Mouse (Mus musculus) WW6 (cell line): ENCODE measurements around the gene Dnajc16.
A peak's percentile ranks its signal among the peaks of the same experiment; 100 is the strongest.

Experiments used
- DNase-seq: peaks from one replicate; pipeline ENCODE4 v3.0.0-alpha.2; 2013; ENCODE audit warnings: low read depth, low spot score

Gene Dnajc16

GRCm38 (mm10) chr4:141790524-141790990 lies at the start of gene Dnajc16:
Gene Dnajc16 (minus strand): TSS chr4:141790931.
- peak; percentile 98 for DNase-seq

- no peak for DNase-seq
Observed at GRCm38 (mm10) chr4:141834536-141835095, 43.9 kb upstream of the Dnajc16 start.

- no peak for DNase-seq
Observed at GRCm38 (mm10) chr4:141833911-141834310, 43.2 kb upstream of the Dnajc16 start.

GRCm38 (mm10) chr4:141831361-141831760 lies 40.6 kb upstream of the Dnajc16 start:
- DNase-seq: no peak

GRCm38 (mm10) chr4:141830381-141830780 lies 39.6 kb upstream of the Dnajc16 start:
- DNase-seq: no peak

DNA sequence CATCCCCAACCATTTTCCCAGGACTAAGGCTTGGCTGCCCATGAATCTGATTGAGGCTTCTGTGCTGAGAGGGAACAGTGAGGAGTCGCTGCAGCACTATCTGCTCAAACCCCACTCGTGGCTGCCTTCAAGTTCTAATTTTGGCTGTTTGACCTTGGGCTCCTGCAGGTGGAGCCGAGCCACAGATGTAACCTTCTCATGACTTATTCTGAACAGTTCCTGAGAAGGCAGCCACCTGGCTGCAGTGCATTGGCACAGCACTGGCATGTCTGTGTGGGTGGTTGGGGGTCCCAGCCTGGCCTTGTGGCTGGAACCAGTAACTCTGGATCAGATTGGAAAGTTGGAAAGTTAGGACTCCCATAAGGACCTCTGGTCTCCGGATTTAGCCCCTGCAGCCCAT lies 37.4 kb upstream of the Dnajc16 start:
- no peak for DNase-seq

DNA sequence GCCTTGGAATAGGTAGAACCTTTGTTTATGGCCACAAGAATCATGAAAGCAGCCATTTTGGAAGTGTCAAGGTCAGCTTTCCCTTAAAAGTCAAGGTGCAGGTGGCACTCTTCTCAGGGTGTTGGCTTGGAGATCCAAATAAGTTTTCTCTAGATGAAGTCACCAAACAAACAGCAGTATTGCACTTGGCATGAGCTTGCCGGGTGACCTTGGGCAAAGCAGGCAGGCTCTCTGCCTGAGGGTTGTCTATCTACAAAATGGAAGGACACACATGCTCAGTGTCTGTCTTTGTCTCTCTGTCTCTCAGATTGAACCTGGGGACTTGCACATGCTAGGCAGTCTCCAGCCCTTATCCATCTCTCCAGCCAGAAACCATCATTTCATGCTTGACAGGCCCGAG lies 36.7 kb upstream of the Dnajc16 start:
- no peak for DNase-seq

DNA sequence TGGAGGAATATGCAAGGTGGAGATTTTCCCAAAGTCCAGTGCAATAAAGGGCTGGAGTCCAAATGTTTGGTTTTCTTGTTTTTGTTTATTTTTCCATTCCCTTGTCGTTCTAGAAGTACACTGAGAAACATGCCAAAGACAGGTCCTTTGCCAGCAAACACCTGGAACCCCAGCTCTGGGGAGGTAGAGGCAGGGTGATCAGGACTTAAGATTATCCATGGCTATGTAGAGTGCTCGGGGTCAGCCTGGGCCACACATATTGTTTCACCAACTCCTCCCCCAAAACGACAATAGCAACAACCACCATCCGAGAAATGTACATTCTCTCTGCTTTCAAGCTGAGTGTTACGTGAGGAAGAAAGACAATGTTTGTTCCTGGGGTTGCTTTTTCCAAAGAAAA lies 35.3 kb upstream of the Dnajc16 start, which contains the start of gene Cela2a:
Gene Cela2a, minus strand, starts transcription at position 101 of the 400 bp plus-strand sequence.
- DNase-seq: no peak

DNA sequence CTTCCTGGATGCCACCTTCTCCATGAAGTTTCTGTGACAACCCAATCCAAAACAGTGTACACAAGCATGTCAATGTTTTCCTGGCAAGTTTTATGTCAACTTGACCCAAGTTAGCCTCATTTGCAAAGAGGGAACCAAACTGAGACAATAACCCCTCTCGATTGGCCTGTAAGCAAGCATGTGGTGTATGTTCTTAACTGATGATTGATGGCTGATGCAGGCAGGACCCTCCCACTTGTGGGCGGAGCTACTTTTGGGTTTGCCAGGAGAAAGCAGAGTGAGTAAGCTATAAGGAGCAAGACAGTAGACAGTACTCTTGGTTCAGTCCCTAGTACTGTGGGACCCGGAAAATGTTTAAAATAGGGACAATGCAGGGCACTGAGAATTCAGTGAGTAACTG lies 32.2 kb upstream of the Dnajc16 start:
- no peak for DNase-seq

DNA sequence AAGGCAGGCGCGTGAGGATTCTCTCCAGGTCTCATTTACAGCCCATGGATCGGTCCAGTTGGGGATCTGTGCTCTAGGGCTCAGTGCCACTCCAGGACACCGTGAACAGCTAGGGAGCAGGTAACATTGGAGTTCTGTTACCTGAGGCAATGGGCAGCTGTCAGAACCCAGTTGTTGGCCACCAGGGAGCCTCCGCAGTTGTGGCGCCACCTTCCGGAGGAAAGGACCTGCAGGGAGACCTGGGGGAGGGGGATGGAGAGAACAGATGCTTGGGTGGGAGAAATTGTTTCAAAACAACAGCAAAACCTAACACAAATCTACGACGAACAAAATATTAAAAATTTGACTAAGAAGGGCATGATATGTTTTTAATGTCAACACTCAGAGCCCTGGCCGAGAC lies 31.4 kb upstream of the Dnajc16 start:
- DNase-seq: no peak

- DNase-seq: no peak
Observed at GRCm38 (mm10) chr4:141821178-141821577, 30.4 kb upstream of the Dnajc16 start.

GRCm38 (mm10) chr4:141819316-141819715 lies 28.6 kb upstream of the Dnajc16 start:
- DNase-seq: no peak

DNA sequence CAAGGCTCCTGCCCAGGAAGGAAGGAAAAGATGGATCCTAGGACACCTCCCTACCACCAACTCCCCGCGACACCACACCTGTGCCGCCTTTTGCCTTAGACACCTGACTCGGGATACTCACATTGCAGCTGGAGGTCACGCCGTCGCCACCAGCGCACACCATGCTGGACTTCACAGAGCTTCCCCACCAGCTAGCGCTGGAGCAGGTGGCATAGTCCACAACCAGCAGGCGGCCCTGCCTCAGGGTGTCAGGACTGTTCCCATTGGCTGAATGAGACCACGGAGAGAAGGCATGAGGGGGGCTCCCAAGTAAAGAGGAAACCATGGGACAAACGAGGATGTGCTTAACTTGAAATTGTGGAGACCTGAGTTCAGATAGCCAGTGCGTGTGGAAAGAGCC lies 28.1 kb upstream of the Dnajc16 start:
- DNase-seq: no peak

GRCm38 (mm10) chr4:141817706-141818105 lies 27.0 kb upstream of the Dnajc16 start:
- no peak for DNase-seq

DNA sequence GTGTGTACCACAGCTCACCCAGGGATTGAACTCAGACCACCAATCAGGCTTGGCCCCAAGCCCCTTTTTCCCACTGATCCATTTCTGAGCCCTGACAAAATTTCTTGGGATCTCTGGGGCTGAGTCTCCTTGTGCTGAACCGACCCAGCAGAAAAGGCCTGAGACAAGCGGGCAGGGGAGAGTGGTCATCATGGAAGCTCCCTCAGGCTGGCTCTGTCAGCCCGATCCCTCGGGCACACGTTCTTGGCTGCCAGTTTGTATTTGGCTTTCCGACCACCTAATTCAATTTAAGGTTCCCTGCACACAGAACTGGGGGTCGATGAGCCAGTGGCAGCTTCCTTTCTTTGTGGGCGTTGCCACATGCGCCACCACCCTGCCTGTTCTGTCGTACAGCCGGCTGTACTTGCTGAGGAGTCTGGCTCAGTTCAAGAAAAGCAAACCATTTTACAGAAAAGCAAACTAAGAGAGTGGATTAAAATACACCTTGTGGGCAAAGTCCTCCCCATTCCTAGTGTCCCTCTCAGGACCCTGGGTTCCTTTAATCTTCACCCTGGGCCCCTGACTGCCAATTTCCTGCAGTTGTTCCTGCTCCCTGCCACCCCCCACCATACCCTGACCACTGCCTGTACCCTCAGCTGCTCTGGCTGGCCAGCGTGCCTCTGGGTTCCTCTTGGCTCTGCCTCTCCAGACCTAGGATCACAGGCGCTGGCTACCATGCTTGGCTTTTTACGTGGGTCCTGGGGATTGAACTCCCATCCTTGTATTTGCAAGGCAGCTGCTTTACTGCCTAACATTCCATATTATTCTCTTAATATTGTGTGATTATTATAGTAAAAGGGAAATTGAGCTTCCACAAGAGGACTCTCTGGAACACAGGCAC lies 26.3 kb upstream of the Dnajc16 start:
- no peak for DNase-seq

- DNase-seq: no peak
Observed at GRCm38 (mm10) chr4:141816267-141816666, 25.5 kb upstream of the Dnajc16 start.

DNA sequence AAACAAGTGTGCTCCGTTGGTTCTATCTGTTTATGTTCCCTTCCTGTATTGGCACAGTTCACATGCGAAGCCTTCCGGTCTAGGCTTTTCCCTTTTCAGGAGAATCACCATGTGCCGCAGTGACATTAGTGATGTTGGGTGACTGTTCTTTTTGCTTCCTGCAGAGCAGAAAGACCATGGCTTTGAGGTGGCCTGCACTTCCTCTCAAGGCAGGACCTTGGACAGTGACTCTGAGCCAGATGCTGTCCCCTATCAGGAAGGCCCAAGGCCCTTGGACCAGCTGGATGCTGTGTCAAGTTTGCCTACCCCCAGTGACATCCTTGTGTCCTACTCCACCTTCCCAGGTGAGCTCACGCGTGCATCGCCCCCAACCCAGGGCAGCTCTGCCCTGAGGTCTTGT lies 20.6 kb upstream of the Dnajc16 start:
- no peak for DNase-seq

DNA sequence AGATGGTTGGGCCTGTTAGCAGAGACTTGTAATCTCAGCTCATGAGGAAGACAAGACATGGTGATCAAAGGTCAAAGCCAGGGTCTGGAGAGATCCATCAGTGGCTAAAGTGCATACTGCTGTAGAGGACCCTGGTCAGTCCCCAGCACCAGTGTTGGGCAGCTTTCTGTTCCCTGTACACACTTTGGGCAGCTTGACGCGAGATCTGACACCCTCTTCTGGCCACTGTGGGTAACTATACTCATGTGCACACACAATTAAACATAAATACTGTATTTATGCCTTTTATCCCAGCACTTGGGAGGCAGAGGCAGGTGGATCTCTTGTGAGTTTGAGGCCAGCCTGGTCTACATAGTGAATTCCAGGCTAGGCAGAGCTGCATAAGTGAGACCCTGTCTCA lies 20.2 kb upstream of the Dnajc16 start:
- no peak for DNase-seq

GRCm38 (mm10) chr4:141809850-141810464 lies 19.2 kb upstream of the Dnajc16 start:
- DNase-seq: no peak

GRCm38 (mm10) chr4:141805886-141806285 lies 15.2 kb upstream of the Dnajc16 start:
- no peak for DNase-seq

DNA sequence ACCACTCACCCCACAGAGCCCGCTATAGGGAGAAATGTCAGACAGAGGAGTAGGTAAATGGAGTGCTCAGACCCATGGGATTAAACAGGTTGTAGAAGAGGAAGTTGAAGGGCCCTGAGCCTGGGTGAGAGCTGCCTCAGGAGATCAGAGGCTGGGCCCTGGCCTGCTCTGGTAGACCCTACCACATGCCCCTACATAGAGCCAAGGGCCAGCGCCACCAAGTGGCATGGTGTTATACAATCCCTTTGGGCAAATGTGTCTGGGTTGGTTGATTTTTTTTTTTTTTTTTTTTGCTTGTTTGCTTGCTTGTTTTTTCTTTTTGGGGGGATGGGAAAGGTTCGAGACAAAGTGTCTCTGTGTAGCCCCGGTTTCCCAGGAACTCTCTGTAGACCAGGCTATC lies 13.4 kb upstream of the Dnajc16 start:
- no peak for DNase-seq

DNA sequence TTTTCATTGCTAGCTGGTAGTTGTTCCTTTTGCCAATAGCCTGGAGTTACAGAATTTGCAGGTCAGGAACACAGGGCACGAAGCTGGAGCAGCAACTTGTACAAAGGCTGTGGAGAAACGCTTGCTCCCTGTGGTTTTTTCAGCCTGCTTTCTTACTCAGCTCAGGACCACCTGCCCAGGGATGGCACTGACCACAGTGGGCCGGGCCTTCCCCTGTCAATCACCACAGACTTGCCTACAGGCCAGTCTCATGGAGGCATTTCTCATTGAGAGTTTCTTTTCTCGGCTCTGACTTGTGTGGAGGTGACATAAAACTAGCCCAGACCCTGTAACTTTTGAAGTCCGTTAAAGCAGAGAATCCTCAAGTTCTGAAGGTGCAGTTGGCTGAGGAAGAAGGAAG lies 6.8 kb upstream of the Dnajc16 start:
- DNase-seq: no peak

- no peak for DNase-seq
Observed at GRCm38 (mm10) chr4:141796954-141797353, 6.2 kb upstream of the Dnajc16 start.
